Mouse (Mus musculus) lung, postnatal 0 days (tissue): ENCODE results near the gene Tdrd9.

Experiments used
- CTCF ChIP-seq: IDR thresholded peaks from 2 replicates; pipeline ENCODE4 v1.5.1; 2016; ENCODE audit warnings: antibody characterized with exemption, mild to moderate bottlenecking
- EP300 ChIP-seq: IDR thresholded peaks from 2 replicates; pipeline ENCODE4 v1.6.1; 2016; ENCODE audit warnings: antibody characterized with exemption, mild to moderate bottlenecking, control low read depth

DNA sequence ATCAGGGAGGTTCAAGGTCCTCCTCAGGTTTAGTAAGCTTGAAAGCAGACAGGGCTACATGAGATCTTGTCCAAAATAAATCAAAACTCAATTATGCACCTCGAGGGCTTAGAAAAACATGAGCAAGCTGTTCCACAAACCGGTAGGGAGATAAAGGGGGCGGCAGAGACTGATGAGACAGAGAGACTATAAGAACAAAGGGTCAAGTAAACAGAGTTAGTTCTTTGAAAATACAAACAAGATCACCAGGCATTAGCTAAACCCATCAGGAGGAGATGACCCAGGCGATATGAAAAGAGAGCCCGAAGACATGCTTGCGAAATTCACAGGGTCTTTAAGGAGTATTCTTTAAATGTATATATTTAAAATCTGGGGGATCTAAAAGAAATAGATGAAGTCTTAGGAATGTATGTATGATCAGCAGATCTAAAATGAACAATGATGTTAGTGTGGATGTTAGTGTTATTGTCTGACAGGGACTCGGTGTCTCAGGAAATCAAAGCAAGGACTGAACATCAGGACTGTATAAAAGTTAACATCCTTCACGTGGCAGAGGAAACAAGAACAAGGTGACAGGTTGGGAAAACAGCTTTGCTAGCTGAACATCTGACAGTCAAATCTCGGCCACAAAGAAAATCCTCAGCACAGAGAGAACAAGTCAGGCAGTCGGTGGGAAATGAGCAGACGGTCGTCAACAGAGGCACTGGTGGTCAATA lies 117.4 kb downstream of the Tdrd9 start:
- TF ChIP-seq CTCF (no peak), EP300 (peak; percentile 76)
